ENCODE assay signal across 27 mouse cellular contexts in genomic region chr16:69600978-69601377, GRCm38 (mm10).
A peak's percentile ranks its signal among the peaks of the same experiment; 100 is the strongest.
DNase-seq lines count a peak whose midpoint lies in the region; ATAC-seq lines count a peak whose summit lies in the region.
"Had no signal": no experiment of that assay in that cellular context is flagged by ENCODE, and none has a peak within 500 bp of the region (broad histone marks: within the 10 kb centered on the region; RNA-seq: fewer than 3 reads in every experiment).

No protein-coding gene starts in this region.

- H3K9ac ChIP-seq in midbrain, embryonic 15.5 days, result no peak overlapping the region
- H3K9ac ChIP-seq in midbrain, embryonic 11.5 days (ENCODE audit: low read length), result no peak overlapping the region
- H3K9ac ChIP-seq in forebrain, embryonic 12.5 days, result no peak overlapping the region
- H3K9ac ChIP-seq in forebrain, embryonic 15.5 days (replicated peaks), result no peak overlapping the region
- H3K9ac ChIP-seq: embryonic facial prominence, embryonic 12.5 days; heart, embryonic 13.5 days; limb, embryonic 15.5 days; liver, embryonic 13.5 days had no signal

- 0 out of 2 replicates have a peak, but pooled peaks have one; percentile 48 for ATAC-seq in midbrain, embryonic 15.5 days (replicated peaks)
- no peak for ATAC-seq in midbrain, embryonic 11.5 days (ENCODE audit: low FRiP score)
- 0 out of 2 replicates have a peak, but pooled peaks have one; percentile 33 for ATAC-seq in forebrain, embryonic 12.5 days (ENCODE audit: low FRiP score)
- peak; percentile 81 for ATAC-seq in forebrain, embryonic 15.5 days (replicated peaks)
- ATAC-seq: intestine, embryonic 16.5 days; lung, postnatal 0 days had no signal

- 71% methylated on average over 3 of the region's 3 CpGs for WGBS in midbrain, embryonic 15.5 days
- 83% methylated on average over 3 of the region's 3 CpGs for WGBS in midbrain, embryonic 11.5 days
- WGBS in forebrain, embryonic 12.5 days, result 78% methylated on average over 3 of the region's 3 CpGs
- WGBS in forebrain, embryonic 15.5 days, result 47% methylated on average over 3 of the region's 3 CpGs

- H3K9me3 ChIP-seq in midbrain, embryonic 15.5 days, result no peaks in the 10 kb centered on the region
- no peaks in the 10 kb centered on the region for H3K9me3 ChIP-seq in midbrain, embryonic 11.5 days (ENCODE audit: control insufficient read depth, low read length)
- no peaks in the 10 kb centered on the region for H3K9me3 ChIP-seq in forebrain, embryonic 12.5 days
- no peaks in the 10 kb centered on the region for H3K9me3 ChIP-seq in forebrain, embryonic 15.5 days
- H3K9me3 ChIP-seq: embryonic facial prominence, embryonic 12.5 days; heart, embryonic 13.5 days; limb, embryonic 10.5 days; limb, embryonic 15.5 days; liver, embryonic 13.5 days; megakaryocyte, embryonic 14.5 days had no signal

- H3K27me3 ChIP-seq in midbrain, embryonic 15.5 days (replicated peaks), result no peaks in the 10 kb centered on the region
- H3K27me3 ChIP-seq in midbrain, embryonic 11.5 days (ENCODE audit: control insufficient read depth, insufficient read depth, low read length), result no peaks in the 10 kb centered on the region
- H3K27me3 ChIP-seq in forebrain, embryonic 12.5 days, result no peaks in the 10 kb centered on the region
- no peaks in the 10 kb centered on the region for H3K27me3 ChIP-seq in forebrain, embryonic 15.5 days
- H3K27me3 ChIP-seq: embryonic facial prominence, embryonic 12.5 days; heart, embryonic 13.5 days; limb, embryonic 15.5 days; liver, embryonic 13.5 days; megakaryocyte, embryonic 14.5 days had no signal

- H3K4me2 ChIP-seq in midbrain, embryonic 15.5 days, result no peak overlapping the region
- no peak overlapping the region for H3K4me2 ChIP-seq in midbrain, embryonic 11.5 days
- H3K4me2 ChIP-seq in forebrain, embryonic 12.5 days, result no peak overlapping the region
- H3K4me2 ChIP-seq in forebrain, embryonic 15.5 days (replicated peaks), result no peak overlapping the region
- H3K4me2 ChIP-seq: embryonic facial prominence, embryonic 12.5 days; heart, embryonic 13.5 days; limb, embryonic 15.5 days; liver, embryonic 13.5 days had no signal

- H3K27ac ChIP-seq in midbrain, embryonic 15.5 days, result no peak overlapping the region
- H3K27ac ChIP-seq in midbrain, embryonic 11.5 days (ENCODE audit: low read depth, low read length), result no peak overlapping the region
- H3K27ac ChIP-seq in forebrain, embryonic 12.5 days, result no peak overlapping the region
- H3K27ac ChIP-seq in forebrain, embryonic 15.5 days (replicated peaks), result 0 out of 2 replicates have a peak overlapping the region, but pooled peaks have one; percentile 3
- H3K27ac ChIP-seq: embryonic facial prominence, embryonic 12.5 days; heart, embryonic 13.5 days; kidney, postnatal 0 days; limb, embryonic 10.5 days; limb, embryonic 15.5 days; liver, embryonic 13.5 days had no signal

- no peak for DNase-seq in midbrain, embryonic 11.5 days (ENCODE audit: low spot score, missing footprints)
- DNase-seq in retina, postnatal 1 day, result peak; percentile 6
- DNase-seq in heart, adult 11 months, result no peak
- DNase-seq in thymus, postnatal 25 days, result no peak
- DNase-seq: adrenal gland, adult 2 months; adrenal gland, postnatal 36 days; B cell, adult 2 months; cerebellum, adult 9-10 months; cerebellum, postnatal 36 days; heart, postnatal 10 days; kidney, adult 8-10 months; kidney, postnatal 4 days; layer of hippocampus, postnatal 36 days; liver, embryonic 13.5 days; lung, adult 18-20 months; lung, postnatal 4 days had no signal

- no peaks in the 10 kb centered on the region for H3K36me3 ChIP-seq in midbrain, embryonic 15.5 days (replicated peaks)
- no peaks in the 10 kb centered on the region for H3K36me3 ChIP-seq in midbrain, embryonic 11.5 days (ENCODE audit: control insufficient read depth, insufficient read depth, low read length)
- no peaks in the 10 kb centered on the region for H3K36me3 ChIP-seq in forebrain, embryonic 12.5 days (replicated peaks)
- no peaks in the 10 kb centered on the region for H3K36me3 ChIP-seq in forebrain, embryonic 15.5 days
- H3K36me3 ChIP-seq: embryonic facial prominence, embryonic 12.5 days; heart, embryonic 13.5 days; limb, embryonic 10.5 days; limb, embryonic 15.5 days; liver, embryonic 13.5 days had no signal

- peaks cover 4% of the 10 kb centered on the region; the same call in 1 of the 2 replicates for H3K4me1 ChIP-seq in midbrain, embryonic 15.5 days
- H3K4me1 ChIP-seq in midbrain, embryonic 11.5 days (ENCODE audit: control insufficient read depth, insufficient read depth, low read length), result no peaks in the 10 kb centered on the region
- no peaks in the 10 kb centered on the region for H3K4me1 ChIP-seq in forebrain, embryonic 12.5 days
- H3K4me1 ChIP-seq in forebrain, embryonic 15.5 days, result peaks cover 8% of the 10 kb centered on the region; the same call in 1 of the 2 replicates
- H3K4me1 ChIP-seq: embryonic facial prominence, embryonic 12.5 days; heart, embryonic 13.5 days; limb, embryonic 10.5 days; limb, embryonic 15.5 days; liver, embryonic 13.5 days; megakaryocyte, embryonic 14.5 days had no signal

- no peak overlapping the region for H3K4me3 ChIP-seq in midbrain, embryonic 15.5 days
- no peak overlapping the region for H3K4me3 ChIP-seq in midbrain, embryonic 11.5 days (ENCODE audit: low read depth, low read length)
- no peak overlapping the region for H3K4me3 ChIP-seq in forebrain, embryonic 12.5 days (replicated peaks)
- H3K4me3 ChIP-seq in forebrain, embryonic 15.5 days, result no peak overlapping the region
- H3K4me3 ChIP-seq: embryonic facial prominence, embryonic 12.5 days; heart, embryonic 13.5 days; limb, embryonic 10.5 days; limb, embryonic 15.5 days; liver, embryonic 13.5 days; megakaryocyte, embryonic 14.5 days had no signal
